Mouse (Mus musculus): ENCODE measurements around the gene Dact2.

Dact2 gene

GRCm38 (mm10) chr17:14175019-14175418 lies 29.1 kb downstream of the Dact2 start:
- no peak for DNase-seq (ENCODE audit: low spot score in 2 of 2)

- no peak for DNase-seq (ENCODE audit: low spot score in 2 of 2)
Observed at GRCm38 (mm10) chr17:14174401-14174800, 29.7 kb downstream of the Dact2 start.

- DNase-seq (ENCODE audit: low spot score in 2 of 2) = no peak
Observed at GRCm38 (mm10) chr17:14173459-14173858, 30.6 kb downstream of the Dact2 start.

GRCm38 (mm10) chr17:14172731-14173130 lies 31.4 kb downstream of the Dact2 start:
- DNase-seq (ENCODE audit: low spot score in 2 of 2) = peak in 1 of 2 experiments; percentile 10

GRCm38 (mm10) chr17:14172184-14172583 lies 31.9 kb downstream of the Dact2 start:
- no peak for DNase-seq (ENCODE audit: low spot score in 2 of 2)

GRCm38 (mm10) chr17:14170961-14171479 lies 33.1 kb downstream of the Dact2 start:
- no peak for DNase-seq (ENCODE audit: low spot score in 2 of 2)

- no peak for DNase-seq (ENCODE audit: low spot score in 2 of 2)
Observed at GRCm38 (mm10) chr17:14169431-14169830, 34.7 kb downstream of the Dact2 start.

- DNase-seq (ENCODE audit: low spot score in 2 of 2) = no peak
Observed at GRCm38 (mm10) chr17:14167594-14167993, 36.5 kb downstream of the Dact2 start.

GRCm38 (mm10) chr17:14166746-14167432 lies 37.2 kb downstream of the Dact2 start:
- DNase-seq (ENCODE audit: low spot score in 2 of 2) = no peak

- no peak for DNase-seq (ENCODE audit: low spot score in 2 of 2)
Observed at GRCm38 (mm10) chr17:14165934-14166610, 38.0 kb downstream of the Dact2 start.

- DNase-seq (ENCODE audit: low spot score in 2 of 2) = no peak
Observed at GRCm38 (mm10) chr17:14165332-14165876, 38.7 kb downstream of the Dact2 start.

GRCm38 (mm10) chr17:14160846-14161245 lies 43.3 kb downstream of the Dact2 start:
- no peak for DNase-seq (ENCODE audit: low spot score in 2 of 2)

GRCm38 (mm10) chr17:14157779-14158195 lies 46.3 kb downstream of the Dact2 start:
- no peak for DNase-seq (ENCODE audit: low spot score in 2 of 2)

Data from natural killer cell, adult 2 months (primary cell).